Mouse (Mus musculus) stomach, embryonic 14.5 days (tissue): Measurements from ENCODE around the gene Crkl. TPM values are rescaled to one million over a fixed set of nuclear protein-coding genes. Genes with fewer than 3 reads are reported as not detected.

Source experiments
- polyA plus RNA-seq: library from polyadenylated mRNA; unstranded; fragments of >200 nt; fragmentation: Nextera tagmentation; extraction: Ambion mirVana; gene quantifications from 2 replicates; pipeline ENCODE4 v1.2.1, GENCODE M21; 2014

Gene Crkl
- polyA plus RNA-seq, 1 experiment from 2014 or later, result 62.3 TPM

Other genes with a start within 250 kb of the Crkl start
- 325 and 353 TPM in 2 replicates for gene Ube2l3, start 249.3 kb upstream of the Crkl start, polyA plus RNA-seq
- 0.65 and 0.69 TPM in 2 replicates for gene Rimbp3, start 243.4 kb upstream of the Crkl start, polyA plus RNA-seq
- gene Hic2, start 218.4 kb upstream of the Crkl start, polyA plus RNA-seq, result 4.8 and 5.2 TPM in 2 replicates
- gene Tmem191c, start 175.9 kb upstream of the Crkl start, polyA plus RNA-seq, result 11.7 and 11.8 TPM in 2 replicates
- gene Serpind1, start 120.6 kb upstream of the Crkl start, polyA plus RNA-seq, result 0.15 and 0.22 TPM in 2 replicates
- gene Snap29, start 46.0 kb upstream of the Crkl start, polyA plus RNA-seq, result 7.4 and 7.6 TPM in 2 replicates
- 39.0 and 42.8 TPM in 2 replicates for gene Pi4ka, start 45.7 kb upstream of the Crkl start, polyA plus RNA-seq
- gene Aifm3, start 37.6 kb downstream of the Crkl start, polyA plus RNA-seq, result 1.7 TPM in 2 replicates
- 78.6 and 89.5 TPM in 2 replicates for gene Lztr1, start 56.7 kb downstream of the Crkl start, polyA plus RNA-seq
- 55.1 and 60.5 TPM in 2 replicates for gene Thap7, start 79.1 kb downstream of the Crkl start, polyA plus RNA-seq
- 0.27 and 0.35 TPM in 2 replicates for gene Lrrc74b, start 109.3 kb downstream of the Crkl start, polyA plus RNA-seq
- 0.90 and 0.93 TPM in 2 replicates for gene P2rx6, start 109.9 kb downstream of the Crkl start, polyA plus RNA-seq
- 13.0 and 15.2 TPM in 2 replicates for gene Slc7a4, start 131.2 kb downstream of the Crkl start, polyA plus RNA-seq
- 38.7 and 42.6 TPM in 2 replicates for gene Smpd4, start 167.4 kb downstream of the Crkl start, polyA plus RNA-seq
- 5.6 and 5.9 TPM in 2 replicates for gene Ccdc74a, start 194.5 kb downstream of the Crkl start, polyA plus RNA-seq